Mouse (Mus musculus) CH12.LX (cell line): ENCODE measurements around the gene Dnajc7. TPM values are rescaled to one million over a fixed set of nuclear protein-coding genes. Genes with fewer than 3 reads are reported as not detected.
A peak's percentile ranks its signal among the peaks of the same experiment; 100 is the strongest.

ENCODE experiments used
- DNase-seq: peaks from one replicate; pipeline ENCODE4 v3.0.0-alpha.2; 2013; ENCODE audit errors: extremely low read depth
- H3K27ac ChIP-seq: 2 replicates; pipeline ENCODE4 v1.5.1; 2012; ENCODE audit warnings: low read depth, mild to moderate bottlenecking, control low read depth, moderate library complexity; ENCODE audit not compliant: insufficient read depth
- H3K27me3 ChIP-seq: replicated peaks from 2 replicates; pipeline ENCODE3; 2012; ENCODE audit warnings: inconsistent platforms
- H3K36me3 ChIP-seq, 2 experiments: replicated peaks in 1 of 2; 2 replicates each; pipeline versions ENCODE3 to v1.6.1; 2012; ENCODE audit warnings: inconsistent platforms in 1 of 2, low read length in 1 of 2, mild to moderate bottlenecking in 1 of 2, mixed read lengths in 1 of 2, moderate library complexity in 1 of 2; ENCODE audit not compliant: control insufficient read depth in 1 of 2, insufficient read depth in 1 of 2
- H3K4me1 ChIP-seq, 2 experiments: 2 replicates each; pipeline ENCODE4 v1.6.1; 2012; ENCODE audit warnings: inconsistent platforms in 1 of 2, moderate library complexity in 1 of 2; ENCODE audit not compliant: insufficient read depth in 2 of 2, control insufficient read depth in 1 of 2
- H3K4me2 ChIP-seq: 2 replicates; pipeline ENCODE4 v1.6.1; 2012; ENCODE audit warnings: low read depth, mild to moderate bottlenecking, control low read depth; ENCODE audit not compliant: poor library complexity, insufficient read depth, severe bottlenecking
- H3K4me3 ChIP-seq, 3 experiments: fragments of 150-350 bp in 1 of 3; sonication (generic) in 1 of 3; replicated peaks in 1 of 3; 2 replicates each; pipeline versions ENCODE3 to v1.5.1; 2011 to 2012; ENCODE audit warnings: low read depth in 2 of 3, low read length in 2 of 3, mild to moderate bottlenecking in 2 of 3, moderate library complexity in 2 of 3, control low read depth in 1 of 3, improper control_type of control experiment in 1 of 3, inconsistent platforms in 1 of 3, mixed read lengths in 1 of 3; ENCODE audit not compliant: poor library complexity in 1 of 3
- H3K79me2 ChIP-seq: replicated peaks from 2 replicates; pipeline ENCODE4 v1.6.1; 2012; ENCODE audit warnings: mild to moderate bottlenecking, moderate library complexity; ENCODE audit not compliant: control insufficient read depth, poor library complexity, insufficient read depth, severe bottlenecking; ENCODE audit errors: extremely low read depth
- H3K9ac ChIP-seq: 2 replicates; pipeline ENCODE4 v1.6.1; 2012; ENCODE audit warnings: low read depth, mild to moderate bottlenecking, control low read depth, moderate library complexity; ENCODE audit not compliant: insufficient read depth
- H3K9me3 ChIP-seq: replicated peaks from 2 replicates; pipeline ENCODE3; 2012; ENCODE audit warnings: low read length, inconsistent platforms, mixed read lengths
- BHLHE40 ChIP-seq: IDR thresholded peaks from 2 replicates; pipeline ENCODE4 v1.6.1; 2011; ENCODE audit warnings: mild to moderate bottlenecking, low read depth, low read length, improper control_type of control experiment
- CHD1 ChIP-seq: IDR thresholded peaks from 2 replicates; pipeline ENCODE4 v1.6.1; 2012; ENCODE audit warnings: low read depth, low read length, improper control_type of control experiment, inconsistent platforms
- CHD2 ChIP-seq: IDR thresholded peaks from 2 replicates; pipeline ENCODE4 v1.6.1; 2011; ENCODE audit warnings: low read length, improper control_type of control experiment
- CTCF ChIP-seq, 2 experiments: IDR thresholded peaks in 1 of 2; conservative IDR thresholded peaks in 1 of 2; 2 replicates each; pipeline ENCODE4 v1.5.1; 2011 to 2012; ENCODE audit warnings: low read depth in 2 of 2, low read length in 2 of 2, improper control_type of control experiment in 1 of 2, inconsistent platforms in 1 of 2, mild to moderate bottlenecking in 1 of 2, moderate library complexity in 1 of 2
- ELF1 ChIP-seq: IDR thresholded peaks from 2 replicates; pipeline ENCODE4 v1.6.1; 2014; ENCODE audit warnings: low read depth, mild to moderate bottlenecking, inconsistent platforms, low read length, improper control_type of control experiment
- ETS1 ChIP-seq: conservative IDR thresholded peaks from 2 replicates; pipeline ENCODE4 v1.6.1; 2012; ENCODE audit warnings: low read depth, mild to moderate bottlenecking, inconsistent platforms, low read length, improper control_type of control experiment, moderate library complexity
- GABPA ChIP-seq: IDR thresholded peaks from 2 replicates; pipeline ENCODE4 v1.6.1; 2012; ENCODE audit warnings: low read depth, low read length, improper control_type of control experiment, inconsistent platforms; ENCODE audit not compliant: insufficient replicate concordance
- HCFC1 ChIP-seq: IDR thresholded peaks from 2 replicates; pipeline ENCODE4 v1.6.1; 2012; ENCODE audit warnings: low read depth, mild to moderate bottlenecking, inconsistent platforms, low read length, improper control_type of control experiment
- IRF4 ChIP-seq: IDR thresholded peaks from 2 replicates; pipeline ENCODE4 v1.6.1; 2014; ENCODE audit warnings: low read depth, mild to moderate bottlenecking, inconsistent platforms, low read length, improper control_type of control experiment
- JUND ChIP-seq: conservative IDR thresholded peaks from 2 replicates; pipeline ENCODE4 v1.6.1; 2011; ENCODE audit warnings: low read depth, low read length, improper control_type of control experiment
- MAFK ChIP-seq: IDR thresholded peaks from 2 replicates; pipeline ENCODE4 v1.6.1; 2011; ENCODE audit warnings: low read length, improper control_type of control experiment; ENCODE audit not compliant: insufficient replicate concordance
- MAX ChIP-seq: IDR thresholded peaks from 2 replicates; pipeline ENCODE4 v1.6.1; 2011; ENCODE audit warnings: low read length, improper control_type of control experiment
- MAZ ChIP-seq: IDR thresholded peaks from 2 replicates; pipeline ENCODE4 v1.6.1; 2012; ENCODE audit warnings: low read depth, mild to moderate bottlenecking, inconsistent platforms, low read length, improper control_type of control experiment, moderate library complexity
- MXI1 ChIP-seq: IDR thresholded peaks from 2 replicates; pipeline ENCODE4 v1.6.1; 2011; ENCODE audit warnings: mild to moderate bottlenecking, low read depth, low read length, improper control_type of control experiment
- MYC ChIP-seq: IDR thresholded peaks from 2 replicates; pipeline ENCODE4 v1.6.1; 2011; ENCODE audit warnings: low read depth, mild to moderate bottlenecking, improper control_type of control experiment, low read length
- NELFE ChIP-seq: IDR thresholded peaks from 2 replicates; pipeline ENCODE4 v1.6.1; 2011; ENCODE audit warnings: low read depth, low read length, improper control_type of control experiment
- NRF1 ChIP-seq: IDR thresholded peaks from 2 replicates; pipeline ENCODE4 v1.6.1; 2014; ENCODE audit warnings: low read depth, mild to moderate bottlenecking, inconsistent platforms, low read length, improper control_type of control experiment, moderate library complexity
- POLR2AphosphoS2 ChIP-seq: IDR thresholded peaks from 2 replicates; pipeline ENCODE4 v1.6.1; 2011; ENCODE audit warnings: low read depth, low read length, improper control_type of control experiment
- RCOR1 ChIP-seq: conservative IDR thresholded peaks from 2 replicates; pipeline ENCODE4 v1.6.1; 2012; ENCODE audit warnings: low read depth, mild to moderate bottlenecking, inconsistent platforms, low read length, improper control_type of control experiment
- SIN3A ChIP-seq: IDR thresholded peaks from 2 replicates; pipeline ENCODE4 v1.6.1; 2012; ENCODE audit warnings: low read length, improper control_type of control experiment, inconsistent platforms
- SMC3 ChIP-seq: IDR thresholded peaks from 2 replicates; pipeline ENCODE4 v1.6.1; 2011; ENCODE audit warnings: low read depth, low read length, improper control_type of control experiment
- TBP ChIP-seq: conservative IDR thresholded peaks from 2 replicates; pipeline ENCODE4 v1.6.1; 2011; ENCODE audit warnings: low read depth, low read length, improper control_type of control experiment
- TCF12 ChIP-seq: IDR thresholded peaks from 2 replicates; pipeline ENCODE4 v1.6.1; 2014; ENCODE audit warnings: low read depth, mild to moderate bottlenecking, inconsistent platforms, low read length, improper control_type of control experiment
- USF1 ChIP-seq: IDR thresholded peaks from 2 replicates; pipeline ENCODE4 v1.6.1; 2014; ENCODE audit warnings: low read depth, mild to moderate bottlenecking, inconsistent platforms, low read length, improper control_type of control experiment
- USF2 ChIP-seq: conservative IDR thresholded peaks from 2 replicates; pipeline ENCODE4 v1.6.1; 2011; ENCODE audit warnings: low read depth, low read length, improper control_type of control experiment
- ZC3H11A ChIP-seq: IDR thresholded peaks from 2 replicates; pipeline ENCODE4 v1.6.1; 2012; ENCODE audit warnings: low read depth, mild to moderate bottlenecking, inconsistent platforms, low read length, improper control_type of control experiment
- ZNF384 ChIP-seq: IDR thresholded peaks from 2 replicates; pipeline ENCODE4 v1.6.1; 2012; ENCODE audit warnings: low read depth, low read length, improper control_type of control experiment, inconsistent platforms
- dilution Hi-C: fragments of 300-500 bp; cut with MboI; formaldehyde crosslinking; loops from 2 replicates; pipeline ENCODE4 v1.14.3; 2020; ENCODE audit warnings: low sequenced_read_pairs; ENCODE audit not compliant: extremely low pct_unique_long_range_greater_than_20kb, extremely low pct_ligation_motif_present
- in situ Hi-C: fragments of 300-500 bp; cut with MboI; formaldehyde crosslinking; loops from 3 replicates; pipeline ENCODE4 v1.14.3; 2019; ENCODE audit warnings: low sequenced_read_pairs, low pct_ligation_motif_present, low pct_unique_long_range_greater_than_20kb, mixed read lengths
- polyA plus RNA-seq: library from polyadenylated mRNA; unstranded; fragments of >175 nt; gene quantifications from 2 replicates; pipeline ENCODE4 v1.2.1, GENCODE M21; 2012; ENCODE audit warnings: low read depth; ENCODE audit not compliant: insufficient read length
- total RNA-seq, 2 experiments: library from RNA; depleted of rRNA; stranded (reverse); fragments of 300-350 nt in 1 of 2; fragments of >200 nt in 1 of 2; gene quantifications; 2 replicates each; pipeline ENCODE4 v1.2.3; 2012 to 2014

Dnajc7 gene
- total and polyA plus RNA-seq, 3 experiments: 123 to 455 (median 249) TPM

GRCm38 (mm10) chr11:100567815-100568245, 52.1 kb downstream of the Dnajc7 start (continued):
- TF ChIP-seq GABPA: no peak
- TF ChIP-seq SIN3A: peak; percentile 98
- TF ChIP-seq ELF1: peak; percentile 79; the same call in 1 of the 2 replicates
- TF ChIP-seq JUND: no peak
- TF ChIP-seq MXI1: peak; percentile 97
- TF ChIP-seq MAFK: peak; percentile 28; the same call in 1 of the 2 replicates
- peak; percentile 92 for TF ChIP-seq IRF4
- TF ChIP-seq USF1: no peak
- TF ChIP-seq HCFC1: no peak; the same call in none of the 2 replicates
- no peak for TF ChIP-seq NRF1
- TF ChIP-seq USF2: no peak
- TF ChIP-seq CTCF (conservative IDR thresholded peaks at IDR 0.05 in 1 of 2, IDR thresholded peaks at IDR 0.05 in 1 of 2; ENCODE audit: low read depth in 2 of 2, low read length in 2 of 2): no peak
- TF ChIP-seq TCF12: peak; percentile 95
- TF ChIP-seq TBP: peak; percentile 97
- TF ChIP-seq RCOR1: no peak; the same call in 1 of the 2 replicates
- peak; percentile 96 for TF ChIP-seq MYC
- TF ChIP-seq POLR2AphosphoS2: no peak; the same call in 1 of the 2 replicates
- peak; percentile 95 for TF ChIP-seq ETS1
- no peak for TF ChIP-seq SMC3

GRCm38 (mm10) chr11:100567229-100567628, 52.7 kb downstream of the Dnajc7 start:
- Histone ChIP-seq H3K79me2 (no peaks in the 10 kb centered on the region), H3K9ac (no peak overlapping the region), H3K9me3 (no peaks in the 10 kb centered on the region), H3K4me3 (no peak overlapping the region), H3K27ac (peak overlapping the region; percentile 42), H3K4me1 (peaks cover 28 to 50% of the 10 kb centered on the region in 2 experiments), H3K27me3 (no peaks in the 10 kb centered on the region), H3K4me2 (no peak overlapping the region), H3K36me3 (peaks cover 0 to 2% of the 10 kb centered on the region in 2 experiments)
- DNase-seq: peak; percentile 74
- dilution Hi-C loops: no loop called here
- in situ Hi-C loops: no loop called here
- TF ChIP-seq ETS1: 0 out of 2 replicates have a peak, but pooled peaks have one; percentile 37
- TF ChIP-seq BHLHE40: peak; percentile 63
- peak; percentile 58 for TF ChIP-seq MAX
- TF ChIP-seq RCOR1: no peak
- TF ChIP-seq MAFK: peak; percentile 47; the same call in 1 of the 2 replicates
- TF ChIP-seq CHD1: no peak
- TF ChIP-seq MAZ: no peak
- TF ChIP-seq CHD2: 0 out of 2 replicates have a peak, but pooled peaks have one; percentile 22
- no peak for TF ChIP-seq TCF12
- no peak for TF ChIP-seq POLR2AphosphoS2
- TF ChIP-seq MYC: peak; percentile 70; the same call in 1 of the 2 replicates
- no peak for TF ChIP-seq ZC3H11A
- TF ChIP-seq NELFE: no peak
- TF ChIP-seq ZNF384: no peak
- no peak for TF ChIP-seq NRF1
